Mouse (Mus musculus) central nervous system, embryonic 18 days (tissue): ENCODE measurements around the gene Cntrl. TPM values are rescaled to one million over a fixed set of nuclear protein-coding genes. Genes with fewer than 3 reads are reported as not detected.

ENCODE experiments used
- polyA plus RNA-seq: library from polyadenylated mRNA; depleted of rRNA; stranded (reverse); fragments of >200 nt; gene quantifications from 2 replicates; pipeline ENCODE4 v1.2.3, GENCODE M21; 2012; rRNA removed

Gene Cntrl
- polyA plus RNA-seq = 18.5 and 22.0 TPM in 2 replicates

DNA sequence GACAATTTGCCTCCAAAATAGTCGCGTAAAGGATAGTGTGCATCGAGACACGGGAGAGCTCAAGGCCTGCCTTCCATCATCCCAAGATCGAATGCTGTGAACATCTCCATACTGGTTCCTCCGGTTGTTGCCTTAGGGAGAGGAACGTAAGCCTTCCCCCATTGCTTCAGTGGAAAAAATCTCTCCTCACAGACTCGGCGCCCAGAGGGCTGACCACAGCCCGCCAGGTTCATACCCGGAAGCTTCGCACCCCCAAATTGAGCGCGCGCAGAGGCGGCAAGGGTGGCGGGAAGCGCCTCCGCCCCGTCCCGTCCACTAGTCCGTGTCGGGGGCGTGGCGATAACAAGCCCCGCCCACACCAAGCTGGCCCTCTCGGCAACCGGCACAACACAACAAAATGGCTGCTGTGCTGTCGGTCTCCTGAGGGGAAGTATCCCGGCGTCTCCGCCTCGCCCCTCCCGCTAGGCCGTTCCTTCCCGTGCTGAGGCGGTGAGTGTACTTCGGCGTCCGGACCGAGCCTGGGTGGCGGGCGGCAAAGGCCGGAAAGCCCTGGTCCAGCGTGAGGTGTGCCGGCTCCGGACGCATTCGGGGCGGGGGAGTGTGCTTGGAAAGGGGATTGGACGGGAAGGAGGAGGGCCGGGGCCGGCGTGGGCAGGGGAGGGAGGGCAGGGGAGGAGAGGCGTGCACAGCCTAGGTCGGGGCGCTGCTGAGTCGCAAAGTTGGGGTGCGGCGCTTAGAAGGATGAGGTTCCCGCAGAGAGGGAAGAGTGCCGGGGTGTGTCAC is at the start of gene Cntrl:
Gene Cntrl (plus strand): TSS at position 352 of the 783 bp plus-strand sequence.

DNA sequence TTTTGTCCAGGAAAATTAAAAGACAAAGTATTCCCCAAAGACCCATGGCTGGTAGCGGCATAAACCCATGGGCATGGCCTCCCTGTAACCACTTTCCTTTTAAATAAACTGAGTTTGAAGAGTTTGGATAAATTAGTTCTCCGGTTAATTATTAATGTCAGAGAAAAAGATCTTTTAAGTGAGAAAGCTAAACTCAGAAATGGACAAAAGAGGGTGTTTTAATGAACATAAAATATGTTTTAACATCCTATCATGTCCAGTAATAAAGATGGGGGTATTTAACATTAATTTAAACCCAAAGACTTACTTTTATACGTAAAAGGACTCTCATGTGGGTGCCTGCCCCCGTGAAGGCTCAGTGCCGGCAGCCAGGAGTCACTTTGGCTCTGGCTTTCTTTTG is 48.0 kb upstream of the Cntrl start, which contains the start of gene Hc:
Gene Hc (minus strand): TSS at position 101 of the 400 bp plus-strand sequence.

DNA sequence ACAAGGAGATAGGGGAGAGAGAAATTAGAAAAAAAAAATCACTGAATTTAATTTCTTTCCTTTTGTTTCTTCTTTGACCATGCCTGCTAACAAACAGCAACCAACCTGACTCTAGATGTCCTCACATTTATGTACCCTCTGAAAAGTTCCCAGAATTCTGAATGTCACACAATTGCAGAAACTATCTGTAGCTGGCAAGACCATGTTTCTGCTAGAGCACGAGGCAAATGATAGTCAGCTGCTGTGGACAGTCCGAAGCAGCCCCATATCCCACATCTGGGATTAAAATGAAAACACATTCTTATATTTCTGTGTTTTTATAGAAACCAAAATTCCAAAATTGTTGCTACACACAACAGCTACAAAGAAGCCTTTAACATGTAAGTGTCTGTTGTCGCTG is 7.8 kb upstream of the Cntrl start, which contains the start of gene AI182371:
Gene AI182371 (minus strand): TSS at position 101 of the 400 bp plus-strand sequence.

GRCm38 (mm10) chr2:35200898-35201668 is 91.8 kb downstream of the Cntrl start, which contains the start of gene Rab14:
Gene Rab14 (minus strand): TSS chr2:35201120.

Other genes with a start within 250 kb of the Cntrl start
- gene Cutal, start 235.1 kb upstream of the Cntrl start, polyA plus RNA-seq = 0.21 and 0.25 TPM in 2 replicates
- 52.9 and 60.5 TPM in 2 replicates for gene Psmd5, start 234.5 kb upstream of the Cntrl start, polyA plus RNA-seq
- gene Phf19, start 195.5 kb upstream of the Cntrl start, polyA plus RNA-seq = 2.8 and 3.6 TPM in 2 replicates
- 4.1 and 4.2 TPM in 2 replicates for gene Traf1, start 147.7 kb upstream of the Cntrl start, polyA plus RNA-seq
- gene Hc, start 48.1 kb upstream of the Cntrl start, polyA plus RNA-seq = 1.0 and 1.4 TPM in 2 replicates
- gene AI182371, start 7.9 kb upstream of the Cntrl start, polyA plus RNA-seq = 1.00 and 1.5 TPM in 2 replicates
- 175 and 177 TPM in 2 replicates for gene Rab14, start 91.6 kb downstream of the Cntrl start, polyA plus RNA-seq
- gene Gsn, start 146.9 kb downstream of the Cntrl start, polyA plus RNA-seq = 33.2 and 33.6 TPM in 2 replicates
- 11.0 and 12.9 TPM in 2 replicates for gene Stom, start 227.5 kb downstream of the Cntrl start, polyA plus RNA-seq